Mouse (Mus musculus) left cerebral cortex, adult 8-10 months (tissue): ENCODE results near the gene Gm17078. TPM values are rescaled to one million over a fixed set of nuclear protein-coding genes. Genes with fewer than 3 reads are reported as not detected.
"Not testable (repeated sequence)": the region's sequence is repeated elsewhere in the genome, so short reads cannot be mapped to it uniquely, and the experiment has no call there.

Experiments used
- DNase-seq, 2 experiments: peaks; one replicate each; pipeline ENCODE4 v3.0.0; 2022; ENCODE audit warnings: low spot score in 2 of 2
- total RNA-seq, 4 experiments: library from RNA; stranded (reverse); gene quantifications; 2 replicates each; pipeline ENCODE4 v1.2.4; 2022

The Gm17078 gene
- not detected for total RNA-seq

DNA sequence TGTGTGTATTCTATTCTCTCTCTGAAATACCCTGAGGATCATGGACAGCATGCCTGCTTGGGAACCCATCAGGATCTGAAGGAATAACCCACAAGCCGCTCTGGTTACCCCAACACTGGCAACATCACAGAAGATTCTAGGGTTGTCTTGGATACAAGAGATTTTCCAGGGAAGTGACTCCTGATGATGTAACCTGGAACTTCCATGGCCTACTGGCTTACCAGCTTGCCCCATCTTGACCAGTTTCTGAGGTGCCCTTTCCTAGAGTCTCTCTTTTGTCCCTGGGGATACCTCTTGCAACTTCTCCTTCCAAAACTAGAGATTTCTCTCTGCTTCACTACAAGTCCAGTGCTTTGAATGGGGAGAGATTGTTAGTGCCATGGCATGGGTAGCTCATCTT lies at the start of gene Gm17078:
Gm17078 (minus strand) TSS at position 101 of the 400 bp plus-strand sequence.
- no peak for DNase-seq

DNA sequence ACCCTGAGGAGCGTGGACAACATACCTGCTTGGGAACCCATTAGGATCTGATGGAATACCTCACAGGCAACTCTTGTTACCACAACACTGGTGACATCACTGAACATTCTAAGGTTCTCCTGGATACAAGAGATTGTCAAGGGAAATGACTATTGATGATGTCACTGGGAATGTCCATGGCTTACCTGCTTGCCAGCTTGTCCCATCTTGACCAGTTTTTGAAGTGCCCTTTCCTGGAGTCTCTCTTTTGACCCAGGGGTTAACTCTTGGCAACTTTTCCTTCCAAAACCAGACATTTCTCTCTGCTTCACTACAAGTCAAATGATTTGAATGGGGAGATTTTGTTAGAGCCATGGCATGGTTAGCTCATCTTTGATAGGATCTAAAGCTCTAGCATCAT lies 24.5 kb upstream of the Gm17078 start, which contains the start of gene Gm4181:
Gm4181 (minus strand) TSS at position 101 of the 400 bp plus-strand sequence.
- DNase-seq, result not testable (repeated sequence)

DNA sequence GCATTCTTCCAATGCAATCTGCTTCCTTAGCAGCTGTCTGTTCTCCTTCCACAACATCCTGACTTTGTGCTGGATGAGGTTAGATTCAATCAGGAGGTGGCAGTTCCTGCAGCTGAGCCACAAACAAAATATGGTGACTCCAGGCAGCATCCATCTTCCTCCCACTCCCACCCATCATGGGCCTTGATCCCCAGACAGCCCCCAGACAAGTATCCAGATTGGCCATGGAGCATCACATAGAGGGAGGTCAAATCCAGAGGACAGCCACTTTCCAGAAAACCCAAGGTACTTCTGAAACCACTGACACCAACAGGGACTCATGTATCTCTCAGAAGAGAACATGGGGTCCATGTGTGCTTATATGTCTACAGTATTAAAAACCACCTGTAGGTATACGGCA lies 21.3 kb upstream of the Gm17078 start:
- DNase-seq, result peak; percentile 14 to 28

DNA sequence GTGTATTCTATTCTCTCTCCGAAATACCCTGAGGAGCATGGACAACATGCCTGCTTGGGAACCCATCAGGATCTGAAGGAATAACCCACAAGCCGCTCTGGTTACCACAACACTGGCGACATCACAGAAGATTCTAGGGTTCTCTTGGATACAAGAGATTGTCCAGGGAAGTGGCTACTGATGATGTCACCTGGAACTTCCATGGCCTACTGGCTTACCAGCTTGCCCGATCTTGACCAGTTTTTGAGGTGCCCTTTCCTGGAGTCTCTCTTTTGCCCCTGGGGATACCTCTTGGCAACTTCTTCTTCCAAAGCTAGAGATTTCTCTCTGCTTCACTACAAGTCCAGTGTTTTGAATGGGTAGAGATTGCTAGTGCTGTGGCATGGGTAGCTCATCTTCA lies 19.1 kb downstream of the Gm17078 start, which contains the start of gene Gm17174:
Gm17174 (minus strand) TSS at position 101 of the 400 bp plus-strand sequence.
- not testable (repeated sequence) for DNase-seq

DNA sequence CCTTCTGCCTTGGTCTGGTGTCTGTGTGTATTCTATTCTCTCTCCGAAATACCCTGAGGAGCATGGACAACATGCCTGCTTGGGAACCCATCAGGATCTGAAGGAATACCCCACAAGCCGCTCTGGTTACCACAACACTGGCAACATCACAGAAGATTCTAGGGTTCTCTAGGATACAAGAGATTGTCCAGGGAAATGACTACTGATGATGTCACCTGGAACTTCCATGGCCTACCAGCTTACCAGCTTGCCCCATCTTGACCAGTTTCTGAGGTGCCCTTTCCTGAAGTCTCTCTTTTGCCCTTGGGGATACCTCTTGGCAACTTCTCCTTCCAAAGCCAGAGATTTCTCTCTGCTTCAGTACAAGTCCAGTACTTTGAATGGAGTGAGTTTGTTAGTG lies 37.1 kb downstream of the Gm17078 start, which contains the start of gene Gm17175:
Gm17175 (minus strand) TSS at position 101 of the 400 bp plus-strand sequence.
- not testable (repeated sequence) for DNase-seq

Other genes with a start within 250 kb of the Gm17078 start
- gene Gm7247, start 249.6 kb downstream of the Gm17078 start, total RNA-seq, result not detected
- not detected for gene Vmn2r88, start 200.5 kb downstream of the Gm17078 start, total RNA-seq
- gene Vmn2r89, start 159.5 kb downstream of the Gm17078 start, total RNA-seq, result not detected
- not detected for gene Gm5622, start 58.5 kb downstream of the Gm17078 start, total RNA-seq
- gene Gm17175, start 37.2 kb downstream of the Gm17078 start, total RNA-seq, result not detected
- not detected for gene Gm17174, start 19.2 kb downstream of the Gm17078 start, total RNA-seq
- not detected for gene Gm4181, start 24.4 kb upstream of the Gm17078 start, total RNA-seq
- gene Gm17079, start 84.2 kb upstream of the Gm17078 start, total RNA-seq, result not detected
- not detected for gene Gm5800, start 105.9 kb upstream of the Gm17078 start, total RNA-seq
- not detected for gene Ang4, start 162.3 kb upstream of the Gm17078 start, total RNA-seq
- not detected for gene AY358078, start 188.7 kb upstream of the Gm17078 start, total RNA-seq
- gene Ear6, start 242.4 kb upstream of the Gm17078 start, total RNA-seq, result not detected